Mouse (Mus musculus): ENCODE measurements at regions not wholly inside any gene's neighbourhood (a gene's known extent, or its start where the extent isn't known, plus 50 kb on each side); places are given as distances from the start of the nearest gene placed in this dataset.

- no peak for TF ChIP-seq RAD21 (IDR thresholded peaks at IDR 0.05; ENCODE audit: low read depth, low read length)
- no peak for TF ChIP-seq USF2 (conservative IDR thresholded peaks at IDR 0.05; ENCODE audit: low read depth, low read length)
- TF ChIP-seq NRF1 (IDR thresholded peaks at IDR 0.05; ENCODE audit: low read depth, low read length), result no peak
- no peak for TF ChIP-seq IRF4 (IDR thresholded peaks at IDR 0.05; ENCODE audit: low read depth, low read length)
- no peaks in the 10 kb centered on the region for H3K27me3 ChIP-seq (replicated peaks)
- H3K36me3 ChIP-seq (replicated peaks in 1 of 2; ENCODE audit: control insufficient read depth in 1 of 2, insufficient read depth in 1 of 2, low read length in 1 of 2), result no peaks in the 10 kb centered on the region
- in situ Hi-C loops (cut with MboI; ENCODE audit: low pct_ligation_motif_present, low pct_unique_long_range_greater_than_20kb, low sequenced_read_pairs) (no loop called here), dilution Hi-C loops (cut with MboI; ENCODE audit: extremely low pct_ligation_motif_present, extremely low pct_unique_long_range_greater_than_20kb, low sequenced_read_pairs) (no loop called here)
- peaks cover 83% of the 10 kb centered on the region for H3K9me3 ChIP-seq (replicated peaks; ENCODE audit: low read length)
- no peak overlapping the region for H3K4me3 ChIP-seq (replicated peaks in 1 of 3; ENCODE audit: low read depth in 2 of 3, low read length in 2 of 3, poor library complexity in 1 of 3)
- H3K4me2 ChIP-seq (ENCODE audit: insufficient read depth, low read depth, poor library complexity, severe bottlenecking), result no peak overlapping the region
- no peak for DNase-seq (ENCODE audit: extremely low read depth)
- H3K4me1 ChIP-seq (ENCODE audit: control insufficient read depth in 1 of 2, insufficient read depth in 2 of 2), result no peaks in the 10 kb centered on the region
- H3K27ac ChIP-seq (ENCODE audit: insufficient read depth, low read depth), result no peak overlapping the region
- H3K9ac ChIP-seq (ENCODE audit: insufficient read depth, low read depth), result no peak overlapping the region
- no peaks in the 10 kb centered on the region for H3K79me2 ChIP-seq (replicated peaks; ENCODE audit: control insufficient read depth, extremely low read depth, insufficient read depth, poor library complexity, severe bottlenecking)
These were observed 72.2 kb downstream of the Gm11011 start for GRCm38 (mm10) chr2:169515350-169515749.

GRCm38 (mm10) chr2:169510741-169511140, 76.8 kb downstream of the Gm11011 start:
- in situ Hi-C loops (cut with MboI; ENCODE audit: low pct_ligation_motif_present, low pct_unique_long_range_greater_than_20kb, low sequenced_read_pairs), result no loop called here
- no peak overlapping the region for H3K9ac ChIP-seq (ENCODE audit: insufficient read depth, low read depth)
- dilution Hi-C loops (cut with MboI; ENCODE audit: extremely low pct_ligation_motif_present, extremely low pct_unique_long_range_greater_than_20kb, low sequenced_read_pairs), result no loop called here

GRCm38 (mm10) chr2:169509406-169509805, 78.1 kb downstream of the Gm11011 start:
- no peak overlapping the region for H3K9ac ChIP-seq (ENCODE audit: insufficient read depth, low read depth)
- H3K36me3 ChIP-seq (replicated peaks in 1 of 2; ENCODE audit: control insufficient read depth in 1 of 2, insufficient read depth in 1 of 2, low read length in 1 of 2), result no peaks in the 10 kb centered on the region
- in situ Hi-C loops (cut with MboI; ENCODE audit: low pct_ligation_motif_present, low pct_unique_long_range_greater_than_20kb, low sequenced_read_pairs), result no loop called here
- H3K4me2 ChIP-seq (ENCODE audit: insufficient read depth, low read depth, poor library complexity, severe bottlenecking), result no peak overlapping the region
- H3K79me2 ChIP-seq (replicated peaks; ENCODE audit: control insufficient read depth, extremely low read depth, insufficient read depth, poor library complexity, severe bottlenecking), result no peaks in the 10 kb centered on the region
- H3K9me3 ChIP-seq (replicated peaks; ENCODE audit: low read length), result peaks cover 86% of the 10 kb centered on the region
- dilution Hi-C loops (cut with MboI; ENCODE audit: extremely low pct_ligation_motif_present, extremely low pct_unique_long_range_greater_than_20kb, low sequenced_read_pairs), result no loop called here
- no peaks in the 10 kb centered on the region for H3K4me1 ChIP-seq (ENCODE audit: control insufficient read depth in 1 of 2, insufficient read depth in 2 of 2)
- no peak overlapping the region for H3K27ac ChIP-seq (ENCODE audit: insufficient read depth, low read depth)
- H3K4me3 ChIP-seq (replicated peaks in 1 of 3; ENCODE audit: low read depth in 2 of 3, low read length in 2 of 3, poor library complexity in 1 of 3), result no peak overlapping the region
- H3K27me3 ChIP-seq (replicated peaks), result no peaks in the 10 kb centered on the region
- no peak for TF ChIP-seq CTCF (conservative IDR thresholded peaks at IDR 0.05 in 1 of 2, IDR thresholded peaks at IDR 0.05 in 1 of 2; ENCODE audit: low read depth in 2 of 2, low read length in 2 of 2)
- no peak for TF ChIP-seq POLR2AphosphoS2 (IDR thresholded peaks at IDR 0.05; ENCODE audit: low read depth, low read length)
- no peak for TF ChIP-seq TBP (conservative IDR thresholded peaks at IDR 0.05; ENCODE audit: low read depth, low read length)
- no peak for TF ChIP-seq MAFK (IDR thresholded peaks at IDR 0.05; ENCODE audit: insufficient replicate concordance, low read length)
- no peak for TF ChIP-seq E2F4 (IDR thresholded peaks at IDR 0.05; ENCODE audit: insufficient replicate concordance, low read depth, low read length)
- no peak for TF ChIP-seq ZNF384 (IDR thresholded peaks at IDR 0.05; ENCODE audit: low read depth, low read length)
- no peak for TF ChIP-seq ZKSCAN1 (IDR thresholded peaks at IDR 0.05; ENCODE audit: borderline replicate concordance, low read depth, low read length)
- no peak for TF ChIP-seq JUN (IDR thresholded peaks at IDR 0.05; ENCODE audit: insufficient read depth, low read depth, low read length)
- no peak for TF ChIP-seq CHD2 (IDR thresholded peaks at IDR 0.05; ENCODE audit: low read length)
- no peak for TF ChIP-seq MXI1 (IDR thresholded peaks at IDR 0.05; ENCODE audit: low read depth, low read length)
- TF ChIP-seq GABPA (IDR thresholded peaks at IDR 0.05; ENCODE audit: insufficient replicate concordance, low read depth, low read length), result no peak
- TF ChIP-seq JUND (conservative IDR thresholded peaks at IDR 0.05; ENCODE audit: low read depth, low read length), result no peak
- no peak for TF ChIP-seq MEF2A (IDR thresholded peaks at IDR 0.05; ENCODE audit: borderline replicate concordance, low read depth, low read length)
- TF ChIP-seq ZMIZ1 (IDR thresholded peaks at IDR 0.05; ENCODE audit: low read depth, low read length), result no peak
- TF ChIP-seq EP300 (IDR thresholded peaks at IDR 0.05; ENCODE audit: low read length), result no peak
- TF ChIP-seq MAX (IDR thresholded peaks at IDR 0.05; ENCODE audit: low read length), result no peak
- TF ChIP-seq NRF1 (IDR thresholded peaks at IDR 0.05; ENCODE audit: low read depth, low read length), result no peak
- DNase-seq (ENCODE audit: extremely low read depth), result no peak

More at GRCm38 (mm10) chr2:169510741-169511140, 76.8 kb downstream of the Gm11011 start:
- H3K27ac ChIP-seq (ENCODE audit: insufficient read depth, low read depth), result no peak overlapping the region
- H3K4me1 ChIP-seq (ENCODE audit: control insufficient read depth in 1 of 2, insufficient read depth in 2 of 2), result no peaks in the 10 kb centered on the region
- DNase-seq (ENCODE audit: extremely low read depth), result no peak
- no peaks in the 10 kb centered on the region for H3K27me3 ChIP-seq (replicated peaks)
- no peak overlapping the region for H3K4me3 ChIP-seq (replicated peaks in 1 of 3; ENCODE audit: low read depth in 2 of 3, low read length in 2 of 3, poor library complexity in 1 of 3)
- TF ChIP-seq MAFK (IDR thresholded peaks at IDR 0.05; ENCODE audit: insufficient replicate concordance, low read length) (no peak), GABPA (IDR thresholded peaks at IDR 0.05; ENCODE audit: insufficient replicate concordance, low read depth, low read length) (no peak), RCOR1 (conservative IDR thresholded peaks at IDR 0.05; ENCODE audit: low read depth, low read length) (no peak), E2F4 (IDR thresholded peaks at IDR 0.05; ENCODE audit: insufficient replicate concordance, low read depth, low read length) (no peak), ZC3H11A (IDR thresholded peaks at IDR 0.05; ENCODE audit: low read depth, low read length) (no peak), KAT2A (IDR thresholded peaks at IDR 0.05; ENCODE audit: insufficient replicate concordance, low read length) (no peak), SMC3 (IDR thresholded peaks at IDR 0.05; ENCODE audit: low read depth, low read length) (no peak), TBP (conservative IDR thresholded peaks at IDR 0.05; ENCODE audit: low read depth, low read length) (no peak), ELF1 (IDR thresholded peaks at IDR 0.05; ENCODE audit: low read depth, low read length) (no peak)
- no peaks in the 10 kb centered on the region for H3K79me2 ChIP-seq (replicated peaks; ENCODE audit: control insufficient read depth, extremely low read depth, insufficient read depth, poor library complexity, severe bottlenecking)
- no peak overlapping the region for H3K4me2 ChIP-seq (ENCODE audit: insufficient read depth, low read depth, poor library complexity, severe bottlenecking)
- no peaks in the 10 kb centered on the region for H3K36me3 ChIP-seq (replicated peaks in 1 of 2; ENCODE audit: control insufficient read depth in 1 of 2, insufficient read depth in 1 of 2, low read length in 1 of 2)
- H3K9me3 ChIP-seq (replicated peaks; ENCODE audit: low read length), result peaks cover 86% of the 10 kb centered on the region

All from CH12.LX (cell line).